Mouse (Mus musculus) MEL (cell line): ENCODE results near the gene Antxr1. TPM values are rescaled to one million over a fixed set of nuclear protein-coding genes. Genes with fewer than 3 reads are reported as not detected.

ENCODE experiments used
- DNase-seq: peaks from one replicate; pipeline ENCODE4 v3.0.0; 2011; ENCODE audit warnings: low read depth, low spot score
- H3K27ac ChIP-seq: 2 replicates; pipeline ENCODE4 v1.5.1; 2012; ENCODE audit warnings: low read depth, mild to moderate bottlenecking, control low read depth, low read length, moderate library complexity; ENCODE audit not compliant: control insufficient read depth
- H3K27me3 ChIP-seq, 2 experiments: fragments of 150-350 bp in 1 of 2; sonication (generic) in 1 of 2; 2 replicates each; pipeline ENCODE4 v1.6.1; 2012; ENCODE audit warnings: low read length in 2 of 2, mild to moderate bottlenecking in 2 of 2, improper control_type of control experiment in 1 of 2, moderate library complexity in 1 of 2; ENCODE audit not compliant: insufficient read depth in 2 of 2, control insufficient read depth in 1 of 2
- H3K36me3 ChIP-seq, 2 experiments: 2 replicates each; pipeline ENCODE4 v1.6.1; 2012 to 2014; ENCODE audit warnings: low read length in 2 of 2, improper control_type of control experiment in 1 of 2, inconsistent platforms in 1 of 2, mild to moderate bottlenecking in 1 of 2; ENCODE audit not compliant: insufficient read depth in 2 of 2, control insufficient read depth in 1 of 2
- H3K4me1 ChIP-seq, 2 experiments: fragments of 150-350 bp in 1 of 2; sonication (generic) in 1 of 2; 2 replicates each; pipeline ENCODE4 v1.6.1; 2012; ENCODE audit warnings: low read length in 2 of 2, improper control_type of control experiment in 1 of 2, mild to moderate bottlenecking in 1 of 2; ENCODE audit not compliant: insufficient read depth in 2 of 2, control insufficient read depth in 1 of 2
- H3K4me3 ChIP-seq, 2 experiments: fragments of 150-350 bp in 1 of 2; sonication (generic) in 1 of 2; 2 replicates each; pipeline ENCODE4 v1.5.1; 2012; ENCODE audit warnings: low read depth in 2 of 2, low read length in 2 of 2, mild to moderate bottlenecking in 2 of 2, moderate library complexity in 2 of 2, control low read depth in 1 of 2, improper control_type of control experiment in 1 of 2; ENCODE audit not compliant: control insufficient read depth in 1 of 2, insufficient read depth in 1 of 2
- H3K79me2 ChIP-seq: 2 replicates; pipeline ENCODE4 v1.6.1; 2012; ENCODE audit warnings: mild to moderate bottlenecking, low read length, moderate library complexity; ENCODE audit not compliant: control insufficient read depth, poor library complexity, insufficient read depth
- H3K9ac ChIP-seq: 2 replicates; pipeline ENCODE4 v1.6.1; 2012; ENCODE audit warnings: low read depth, mild to moderate bottlenecking, control low read depth, low read length, moderate library complexity; ENCODE audit not compliant: control insufficient read depth, poor library complexity, severe bottlenecking
- H3K9me3 ChIP-seq: fragments of 150-350 bp; sonication (generic); replicated peaks from 2 replicates; pipeline ENCODE4 v1.6.1; 2012; ENCODE audit warnings: mild to moderate bottlenecking, low read length, improper control_type of control experiment, moderate library complexity; ENCODE audit not compliant: insufficient read depth
- CHD1 ChIP-seq: IDR thresholded peaks from 2 replicates; pipeline ENCODE4 v1.6.1; 2012; ENCODE audit warnings: low read depth, mild to moderate bottlenecking, inconsistent platforms, low read length, improper control_type of control experiment
- E2F4 ChIP-seq: IDR thresholded peaks from 2 replicates; pipeline ENCODE4 v1.6.1; 2011; ENCODE audit warnings: low read depth, low read length, improper control_type of control experiment, borderline replicate concordance
- EP300 ChIP-seq, 2 experiments: IDR thresholded peaks; 2 replicates each; pipeline ENCODE4 v1.6.1; 2011; ENCODE audit warnings: improper control_type of control experiment in 2 of 2, low read length in 2 of 2, low read depth in 1 of 2, mild to moderate bottlenecking in 1 of 2
- ETS1 ChIP-seq: IDR thresholded peaks from 2 replicates; pipeline ENCODE4 v1.6.1; 2012; ENCODE audit warnings: low read depth, mild to moderate bottlenecking, inconsistent platforms, low read length, improper control_type of control experiment, moderate library complexity
- HCFC1 ChIP-seq: IDR thresholded peaks from 2 replicates; pipeline ENCODE4 v1.6.1; 2012; ENCODE audit warnings: low read depth, mild to moderate bottlenecking, inconsistent platforms, low read length, improper control_type of control experiment, moderate library complexity
- KAT2A ChIP-seq: conservative IDR thresholded peaks from 2 replicates; pipeline ENCODE4 v1.6.1; 2012; ENCODE audit warnings: low read depth, low read length, improper control_type of control experiment, inconsistent platforms
- MAFK ChIP-seq: IDR thresholded peaks from 2 replicates; pipeline ENCODE4 v1.6.1; 2011; ENCODE audit warnings: low read depth, mild to moderate bottlenecking, low read length, improper control_type of control experiment, borderline replicate concordance
- MAZ ChIP-seq: IDR thresholded peaks from 2 replicates; pipeline ENCODE4 v1.6.1; 2012; ENCODE audit warnings: low read depth, mild to moderate bottlenecking, inconsistent platforms, low read length, improper control_type of control experiment
- MEF2A ChIP-seq: IDR thresholded peaks from 2 replicates; pipeline ENCODE4 v1.6.1; 2014; ENCODE audit warnings: low read depth, mild to moderate bottlenecking, inconsistent platforms, low read length, improper control_type of control experiment; ENCODE audit not compliant: poor library complexity, insufficient replicate concordance, severe bottlenecking; ENCODE audit errors: extremely low read depth
- MXI1 ChIP-seq: IDR thresholded peaks from 2 replicates; pipeline ENCODE4 v1.6.1; 2011; ENCODE audit warnings: mild to moderate bottlenecking, low read depth, low read length, improper control_type of control experiment
- POLR2A ChIP-seq, 2 experiments: IDR thresholded peaks; 2 replicates each; pipeline ENCODE4 v1.6.1; 2011 to 2012; ENCODE audit warnings: low read length in 2 of 2, mild to moderate bottlenecking in 2 of 2, control low read depth in 1 of 2, improper control_type of control experiment in 1 of 2, low read depth in 1 of 2, moderate library complexity in 1 of 2; ENCODE audit not compliant: control insufficient read depth in 1 of 2, insufficient read depth in 1 of 2, poor library complexity in 1 of 2
- POLR2AphosphoS2 ChIP-seq: IDR thresholded peaks from 2 replicates; pipeline ENCODE4 v1.6.1; 2011; ENCODE audit warnings: low read length, improper control_type of control experiment
- TAL1 ChIP-seq: IDR thresholded peaks from 2 replicates; pipeline ENCODE4 v1.6.1; 2012; ENCODE audit warnings: mild to moderate bottlenecking, inconsistent platforms, low read length, moderate library complexity, mixed read lengths
- TCF12 ChIP-seq: IDR thresholded peaks from 2 replicates; pipeline ENCODE4 v1.6.1; 2014; ENCODE audit warnings: low read depth, mild to moderate bottlenecking, inconsistent platforms, low read length, improper control_type of control experiment, moderate library complexity
- UBTF ChIP-seq: IDR thresholded peaks from 2 replicates; pipeline ENCODE4 v1.6.1; 2012; ENCODE audit warnings: low read depth, mild to moderate bottlenecking, inconsistent platforms, low read length, improper control_type of control experiment, moderate library complexity, borderline replicate concordance; ENCODE audit not compliant: insufficient read depth
- ZC3H11A ChIP-seq: IDR thresholded peaks from 2 replicates; pipeline ENCODE4 v1.6.1; 2012; ENCODE audit warnings: low read depth, mild to moderate bottlenecking, inconsistent platforms, low read length, improper control_type of control experiment
- polyA plus RNA-seq, 2 experiments: library from polyadenylated mRNA; stranded (reverse) in 1 of 2; unstranded in 1 of 2; fragments of >175 nt in 1 of 2; fragments of >200 nt in 1 of 2; gene quantifications; 2 replicates each; pipeline versions ENCODE4 v1.2.1 to v1.2.4; 2012; ENCODE audit warnings: low replicate concordance in 2 of 2, low read depth in 1 of 2; ENCODE audit not compliant: insufficient read length in 2 of 2, insufficient read depth in 1 of 2, missing spikeins in 1 of 2
- total RNA-seq: library from RNA; depleted of rRNA; stranded (reverse); fragments of 300-350 nt; gene quantifications from 2 replicates; pipeline ENCODE4 v1.2.3, GENCODE M21; 2012

Antxr1 gene
- total and polyA plus RNA-seq, 3 experiments: 0.10 TPM; not detected in 2

DNA sequence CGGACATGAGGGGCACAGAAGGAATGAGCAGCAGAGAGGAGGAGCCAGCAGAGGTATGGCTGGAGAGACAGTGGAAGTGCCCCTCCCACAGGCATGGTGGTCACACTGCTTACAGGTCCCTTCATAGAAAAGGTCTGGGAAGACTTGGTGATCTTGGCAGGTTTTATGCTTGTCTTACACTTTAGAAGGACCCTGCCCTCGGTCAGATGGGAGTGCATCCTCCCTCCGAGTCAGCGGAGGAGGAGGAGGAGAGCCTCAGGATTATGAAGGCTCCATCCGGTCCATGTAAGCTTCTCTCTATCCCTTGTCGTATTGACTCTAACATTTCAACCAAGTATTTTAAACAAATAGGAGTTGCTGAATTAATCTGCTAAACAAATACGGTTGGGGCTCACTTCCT, 65.7 kb downstream of the Antxr1 start:
- Histone ChIP-seq H3K27me3 (peaks cover 12 to 17% of the 10 kb centered on the region in 2 experiments), H3K4me3 (no peak overlapping the region), H3K79me2 (no peaks in the 10 kb centered on the region), H3K9ac (no peak overlapping the region), H3K4me1 (no peaks in the 10 kb centered on the region), H3K36me3 (no peaks in the 10 kb centered on the region), H3K27ac (no peak overlapping the region), H3K9me3 (no peaks in the 10 kb centered on the region)
- TF ChIP-seq HCFC1: no peak
- no peak for TF ChIP-seq EP300 (IDR thresholded peaks at IDR 0.05; ENCODE audit: low read depth in 1 of 2, low read length in 2 of 2)
- TF ChIP-seq KAT2A: no peak
- TF ChIP-seq ZC3H11A: no peak
- TF ChIP-seq POLR2A (IDR thresholded peaks at IDR 0.05; ENCODE audit: control insufficient read depth in 1 of 2, insufficient read depth in 1 of 2, low read depth in 1 of 2, low read length in 2 of 2, poor library complexity in 1 of 2): no peak
- no peak for TF ChIP-seq MAZ
- TF ChIP-seq MAFK: no peak
- no peak for TF ChIP-seq TAL1
- TF ChIP-seq UBTF: no peak
- TF ChIP-seq ETS1: no peak
- TF ChIP-seq E2F4: no peak
- no peak for TF ChIP-seq TCF12
- TF ChIP-seq MEF2A: no peak
- TF ChIP-seq CHD1: no peak
- TF ChIP-seq POLR2AphosphoS2: no peak
- no peak for DNase-seq

GRCm38 (mm10) chr6:87262666-87263065, 73.0 kb downstream of the Antxr1 start:
- H3K36me3 ChIP-seq: no peaks in the 10 kb centered on the region
- H3K9me3 ChIP-seq: no peaks in the 10 kb centered on the region
- peaks cover 9 to 12% of the 10 kb centered on the region in 2 experiments for H3K27me3 ChIP-seq
- H3K9ac ChIP-seq: no peak overlapping the region
- H3K4me1 ChIP-seq: no peaks in the 10 kb centered on the region
- H3K4me3 ChIP-seq: no peak overlapping the region
- TF ChIP-seq ZC3H11A (no peak), MXI1 (no peak)
- DNase-seq: no peak
- H3K27ac ChIP-seq: no peak overlapping the region
- no peaks in the 10 kb centered on the region for H3K79me2 ChIP-seq
